Mouse (Mus musculus): ENCODE results near the gene Olfr150. TPM values are rescaled to one million over a fixed set of nuclear protein-coding genes. Genes with fewer than 3 reads are reported as not detected.
"Not testable (repeated sequence)": the region's sequence is repeated elsewhere in the genome, so short reads cannot be mapped to it uniquely, and the experiment has no call there.

The Olfr150 gene
- polyA plus RNA-seq (2014; fragmentation: Nextera tagmentation; extraction: Ambion mirVana), result not detected in 2 replicates

- Histone ChIP-seq H3K4me1 (ENCODE audit: control insufficient read depth, insufficient read depth, low read length) (no peaks in the 10 kb centered on the region), H3K4me2 (ENCODE audit: low read depth, low read length) (no peak within 1 kb of the TSS), H3K27me3 (ENCODE audit: control insufficient read depth, insufficient read depth, low read length) (no peaks in the 10 kb centered on the region), H3K9ac (replicated peaks; ENCODE audit: low read length) (no peak within 1 kb of the TSS), H3K36me3 (replicated peaks; ENCODE audit: control insufficient read depth, insufficient read depth, low read depth, low read length) (no peaks in the 10 kb centered on the region), H3K4me3 (ENCODE audit: low read depth, low read length) (no peak within 1 kb of the TSS), H3K9me3 (replicated peaks; ENCODE audit: control insufficient read depth, low read length) (no peaks in the 10 kb centered on the region), H3K27ac (replicated peaks; ENCODE audit: low read depth, low read length) (no peak within 1 kb of the TSS)
- DNase-seq (ENCODE audit: low spot score), result no peak
- ATAC-seq (replicated peaks; ENCODE audit: insufficient number of reproducible peaks, low FRiP score, low TSS enrichment, low read depth), result no peak
Observed at GRCm38 (mm10) chr9:39730678-39731077, at the start of gene Olfr150. Olfr150 (plus strand) TSS chr9:39730978.

DNA sequence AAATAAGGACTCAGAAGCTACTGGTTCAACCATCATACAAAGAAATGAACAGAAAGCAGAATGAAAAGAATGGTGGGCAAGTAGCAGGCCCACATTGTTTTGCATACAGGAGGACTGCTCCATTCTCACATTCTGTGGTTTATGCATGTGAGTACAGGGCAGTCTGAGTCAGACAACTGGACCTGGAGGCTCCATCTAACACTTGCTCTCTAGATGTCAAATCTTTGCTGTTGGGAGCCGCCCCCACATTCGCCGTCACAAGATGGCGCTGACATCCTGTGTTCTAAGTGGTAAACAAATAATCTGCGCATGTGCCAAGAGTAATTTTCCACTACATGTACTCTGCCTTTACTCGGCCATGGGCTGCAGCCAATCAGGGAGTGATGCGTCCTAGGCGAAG, 29.7 kb upstream of the Olfr150 start:
- H3K4me3 ChIP-seq (ENCODE audit: low read depth, low read length); H3K4me1 ChIP-seq (ENCODE audit: control insufficient read depth, insufficient read depth, low read length); H3K9ac ChIP-seq (replicated peaks; ENCODE audit: low read length); DNase-seq (ENCODE audit: low spot score); ATAC-seq (replicated peaks; ENCODE audit: insufficient number of reproducible peaks, low FRiP score, low TSS enrichment, low read depth); H3K27ac ChIP-seq (replicated peaks; ENCODE audit: low read depth, low read length); H3K9me3 ChIP-seq (replicated peaks; ENCODE audit: control insufficient read depth, low read length); H3K27me3 ChIP-seq (ENCODE audit: control insufficient read depth, insufficient read depth, low read length); H3K36me3 ChIP-seq (replicated peaks; ENCODE audit: control insufficient read depth, insufficient read depth, low read depth, low read length); H3K4me2 ChIP-seq (ENCODE audit: low read depth, low read length): not testable (repeated sequence)
- WGBS, result 86% methylated on average over 7 of the region's 8 CpGs

DNA sequence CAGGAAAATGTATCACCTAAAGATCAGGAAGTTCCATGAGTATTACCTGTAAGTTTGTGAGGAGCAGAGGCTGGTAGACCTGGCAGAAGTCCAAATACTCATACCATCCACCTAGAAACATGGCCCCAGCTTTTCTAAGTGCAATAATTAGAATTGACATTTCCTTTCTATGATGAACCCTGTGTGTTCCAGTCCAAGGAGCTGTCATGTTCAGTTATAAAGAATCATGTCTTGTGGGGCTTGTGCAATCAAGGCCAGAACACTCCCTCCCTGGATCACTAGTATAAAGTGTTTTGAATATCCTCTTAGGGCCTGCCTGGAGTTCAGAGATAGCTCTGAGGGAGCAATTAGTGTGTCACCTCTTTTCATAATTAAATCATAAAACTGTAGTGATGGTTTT, 23.8 kb upstream of the Olfr150 start, which contains the start of gene Olfr149:
Gene Olfr149 (minus strand): TSS at position 101 of the 400 bp plus-strand sequence.
- Histone ChIP-seq H3K4me2 (ENCODE audit: low read depth, low read length) (no peak within 1 kb of the TSS), H3K9me3 (replicated peaks; ENCODE audit: control insufficient read depth, low read length) (no peaks in the 10 kb centered on the region), H3K4me1 (ENCODE audit: control insufficient read depth, insufficient read depth, low read length) (no peaks in the 10 kb centered on the region), H3K9ac (replicated peaks; ENCODE audit: low read length) (no peak within 1 kb of the TSS), H3K4me3 (ENCODE audit: low read depth, low read length) (no peak within 1 kb of the TSS), H3K27ac (replicated peaks; ENCODE audit: low read depth, low read length) (no peak within 1 kb of the TSS), H3K27me3 (ENCODE audit: control insufficient read depth, insufficient read depth, low read length) (no peaks in the 10 kb centered on the region), H3K36me3 (replicated peaks; ENCODE audit: control insufficient read depth, insufficient read depth, low read depth, low read length) (no peaks in the 10 kb centered on the region)
- DNase-seq (ENCODE audit: low spot score), result peak; percentile 1
- ATAC-seq (replicated peaks; ENCODE audit: insufficient number of reproducible peaks, low FRiP score, low TSS enrichment, low read depth), result no peak

- Histone ChIP-seq H3K36me3 (replicated peaks; ENCODE audit: control insufficient read depth, insufficient read depth, low read depth, low read length) (no peaks in the 10 kb centered on the region), H3K4me3 (ENCODE audit: low read depth, low read length) (no peak overlapping the region), H3K9me3 (replicated peaks; ENCODE audit: control insufficient read depth, low read length) (no peaks in the 10 kb centered on the region), H3K27me3 (ENCODE audit: control insufficient read depth, insufficient read depth, low read length) (no peaks in the 10 kb centered on the region), H3K4me1 (ENCODE audit: control insufficient read depth, insufficient read depth, low read length) (no peaks in the 10 kb centered on the region), H3K4me2 (ENCODE audit: low read depth, low read length) (no peak overlapping the region), H3K9ac (replicated peaks; ENCODE audit: low read length) (no peak overlapping the region), H3K27ac (replicated peaks; ENCODE audit: low read depth, low read length) (no peak overlapping the region)
- WGBS, result 78% methylated on average over 3 of the region's 3 CpGs
- DNase-seq (ENCODE audit: low spot score), result no peak
- no peak for ATAC-seq (replicated peaks; ENCODE audit: insufficient number of reproducible peaks, low FRiP score, low TSS enrichment, low read depth)
Observed at GRCm38 (mm10) chr9:39708958-39709357, 21.8 kb upstream of the Olfr150 start.

- no peak for ATAC-seq (replicated peaks; ENCODE audit: insufficient number of reproducible peaks, low FRiP score, low TSS enrichment, low read depth)
- Histone ChIP-seq H3K4me2 (ENCODE audit: low read depth, low read length) (no peak within 1 kb of the TSS), H3K9me3 (replicated peaks; ENCODE audit: control insufficient read depth, low read length) (no peaks in the 10 kb centered on the region), H3K27me3 (ENCODE audit: control insufficient read depth, insufficient read depth, low read length) (no peaks in the 10 kb centered on the region), H3K9ac (replicated peaks; ENCODE audit: low read length) (no peak within 1 kb of the TSS), H3K4me1 (ENCODE audit: control insufficient read depth, insufficient read depth, low read length) (no peaks in the 10 kb centered on the region), H3K27ac (replicated peaks; ENCODE audit: low read depth, low read length) (no peak within 1 kb of the TSS), H3K36me3 (replicated peaks; ENCODE audit: control insufficient read depth, insufficient read depth, low read depth, low read length) (no peaks in the 10 kb centered on the region), H3K4me3 (ENCODE audit: low read depth, low read length) (no peak within 1 kb of the TSS)
- no peak for DNase-seq (ENCODE audit: low spot score)
Observed at GRCm38 (mm10) chr9:39711053-39711452, 19.7 kb upstream of the Olfr150 start, which contains the start of gene Olfr965. Olfr965 (plus strand) TSS chr9:39711353.

GRCm38 (mm10) chr9:39740741-39741140, 10.0 kb downstream of the Olfr150 start:
- Histone ChIP-seq H3K9me3 (replicated peaks; ENCODE audit: control insufficient read depth, low read length) (no peaks in the 10 kb centered on the region), H3K27ac (replicated peaks; ENCODE audit: low read depth, low read length) (no peak overlapping the region), H3K27me3 (ENCODE audit: control insufficient read depth, insufficient read depth, low read length) (no peaks in the 10 kb centered on the region), H3K9ac (replicated peaks; ENCODE audit: low read length) (no peak overlapping the region), H3K4me2 (ENCODE audit: low read depth, low read length) (no peak overlapping the region), H3K4me3 (ENCODE audit: low read depth, low read length) (no peak overlapping the region), H3K4me1 (ENCODE audit: control insufficient read depth, insufficient read depth, low read length) (no peaks in the 10 kb centered on the region), H3K36me3 (replicated peaks; ENCODE audit: control insufficient read depth, insufficient read depth, low read depth, low read length) (no peaks in the 10 kb centered on the region)
- ATAC-seq (replicated peaks; ENCODE audit: insufficient number of reproducible peaks, low FRiP score, low TSS enrichment, low read depth) (no peak), DNase-seq (ENCODE audit: low spot score) (no peak)
- 86% methylated on average over 1 of the region's 1 CpGs for WGBS

DNA sequence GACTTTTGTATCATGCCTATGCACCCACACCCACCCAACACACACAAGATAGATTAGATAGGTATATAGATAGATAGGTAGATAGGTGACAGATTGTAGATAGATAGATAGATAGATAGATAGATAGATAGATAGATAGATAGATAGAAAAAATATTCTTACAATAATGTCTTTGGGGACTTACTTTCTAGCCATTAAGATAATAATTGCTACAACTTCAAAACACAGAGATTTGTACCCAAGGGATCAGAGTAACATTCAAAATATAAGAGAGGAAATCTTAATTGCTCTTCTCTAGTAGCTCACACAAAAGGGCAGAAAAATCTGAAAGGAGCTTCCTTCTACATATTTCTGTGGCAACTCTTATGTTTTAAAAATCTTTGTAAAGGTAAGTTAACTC, 15.2 kb downstream of the Olfr150 start, which contains the start of gene Olfr967:
Gene Olfr967 (plus strand): TSS at position 301 of the 400 bp plus-strand sequence.
- no peak within 1 kb of the TSS for H3K27ac ChIP-seq (replicated peaks; ENCODE audit: low read depth, low read length)
- no peak for ATAC-seq (replicated peaks; ENCODE audit: insufficient number of reproducible peaks, low FRiP score, low TSS enrichment, low read depth)

DNA sequence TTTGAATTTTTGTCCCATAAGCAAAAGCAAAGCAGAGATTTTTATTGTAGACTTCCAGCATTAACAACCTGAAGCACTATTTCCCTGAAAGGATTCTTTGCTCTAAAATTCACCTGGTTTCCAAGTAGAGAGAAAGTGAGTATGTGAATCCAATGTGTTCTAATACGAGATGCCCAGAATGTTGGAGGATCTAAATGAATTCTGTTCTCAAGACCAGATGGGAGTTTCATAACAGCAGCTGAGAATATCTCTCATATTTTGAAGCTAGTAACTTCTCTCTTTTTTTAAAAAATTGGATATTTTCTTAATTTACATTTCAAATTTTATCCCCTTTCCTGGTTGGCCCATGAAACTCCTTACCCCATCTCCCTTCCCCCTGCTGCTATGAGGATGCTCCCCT, 15.7 kb downstream of the Olfr150 start:
- no peak overlapping the region for H3K4me3 ChIP-seq (ENCODE audit: low read depth, low read length)
- no peaks in the 10 kb centered on the region for H3K9me3 ChIP-seq (replicated peaks; ENCODE audit: control insufficient read depth, low read length)
- no peak for DNase-seq (ENCODE audit: low spot score)
- H3K9ac ChIP-seq (replicated peaks; ENCODE audit: low read length), result no peak overlapping the region
- no peaks in the 10 kb centered on the region for H3K36me3 ChIP-seq (replicated peaks; ENCODE audit: control insufficient read depth, insufficient read depth, low read depth, low read length)
- no peak for ATAC-seq (replicated peaks; ENCODE audit: insufficient number of reproducible peaks, low FRiP score, low TSS enrichment, low read depth)
- no peak overlapping the region for H3K27ac ChIP-seq (replicated peaks; ENCODE audit: low read depth, low read length)
- WGBS, result 93% methylated on average over 1 of the region's 1 CpGs
- no peaks in the 10 kb centered on the region for H3K27me3 ChIP-seq (ENCODE audit: control insufficient read depth, insufficient read depth, low read length)
- no peaks in the 10 kb centered on the region for H3K4me1 ChIP-seq (ENCODE audit: control insufficient read depth, insufficient read depth, low read length)
- H3K4me2 ChIP-seq (ENCODE audit: low read depth, low read length), result no peak overlapping the region

More for the DNA sequence above, 15.2 kb downstream of the Olfr150 start, which contains the start of gene Olfr967:
- no peaks in the 10 kb centered on the region for H3K4me1 ChIP-seq (ENCODE audit: control insufficient read depth, insufficient read depth, low read length)
- H3K36me3 ChIP-seq (replicated peaks; ENCODE audit: control insufficient read depth, insufficient read depth, low read depth, low read length), result no peaks in the 10 kb centered on the region
- no peak for DNase-seq (ENCODE audit: low spot score)
- no peaks in the 10 kb centered on the region for H3K9me3 ChIP-seq (replicated peaks; ENCODE audit: control insufficient read depth, low read length)
- no peaks in the 10 kb centered on the region for H3K27me3 ChIP-seq (ENCODE audit: control insufficient read depth, insufficient read depth, low read length)
- H3K4me3 ChIP-seq (ENCODE audit: low read depth, low read length), result no peak within 1 kb of the TSS
- no peak within 1 kb of the TSS for H3K4me2 ChIP-seq (ENCODE audit: low read depth, low read length)
- no peak within 1 kb of the TSS for H3K9ac ChIP-seq (replicated peaks; ENCODE audit: low read length)
